Mouse (Mus musculus) layer of hippocampus, adult 8-10 months (tissue): ENCODE results near the gene Cic. TPM values are rescaled to one million over a fixed set of nuclear protein-coding genes. Genes with fewer than 3 reads are reported as not detected.

ENCODE experiments used
- DNase-seq, 2 experiments: peaks; one replicate each; pipeline ENCODE4 v3.0.0; 2022; ENCODE audit warnings: low spot score in 2 of 2
- total RNA-seq, 4 experiments: library from RNA; stranded (reverse); gene quantifications; 2 replicates each; pipeline ENCODE4 v1.2.4; 2022

The Cic gene
- total RNA-seq, 4 experiments from 2014 or later = 196 to 252 (median 228) TPM

GRCm38 (mm10) chr7:25281734-25282601, 14.5 kb downstream of the Cic start:
- DNase-seq = peak; percentile 95

DNA sequence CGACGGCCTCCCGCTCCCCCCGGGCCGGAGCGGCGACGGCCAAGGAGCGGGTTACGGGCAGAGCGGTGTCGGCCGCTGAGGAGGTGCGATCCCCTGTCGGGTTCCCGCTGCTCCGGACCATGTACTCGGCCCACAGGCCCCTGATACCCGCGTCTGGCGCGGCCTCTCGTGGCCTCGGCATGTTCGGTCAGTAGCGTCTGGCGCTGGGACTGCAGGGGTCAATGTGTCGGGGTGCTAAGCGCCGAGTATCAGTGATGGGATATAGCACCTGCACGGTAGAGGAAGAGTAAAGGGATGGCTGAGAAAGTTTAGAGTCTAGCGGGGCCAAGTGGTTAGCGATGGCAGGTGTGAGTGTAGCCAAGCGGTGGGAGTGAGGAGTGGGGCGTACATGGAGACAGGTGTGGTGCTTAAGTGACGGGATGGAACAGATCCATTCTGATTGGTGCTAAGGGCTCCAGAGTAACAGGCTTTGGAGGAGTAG, 15.3 kb downstream of the Cic start:
- no peak for DNase-seq

- DNase-seq = no peak
These were observed 16.1 kb downstream of the Cic start for GRCm38 (mm10) chr7:25283637-25284036.

GRCm38 (mm10) chr7:25284171-25284570, 16.7 kb downstream of the Cic start:
- DNase-seq = no peak

DNA sequence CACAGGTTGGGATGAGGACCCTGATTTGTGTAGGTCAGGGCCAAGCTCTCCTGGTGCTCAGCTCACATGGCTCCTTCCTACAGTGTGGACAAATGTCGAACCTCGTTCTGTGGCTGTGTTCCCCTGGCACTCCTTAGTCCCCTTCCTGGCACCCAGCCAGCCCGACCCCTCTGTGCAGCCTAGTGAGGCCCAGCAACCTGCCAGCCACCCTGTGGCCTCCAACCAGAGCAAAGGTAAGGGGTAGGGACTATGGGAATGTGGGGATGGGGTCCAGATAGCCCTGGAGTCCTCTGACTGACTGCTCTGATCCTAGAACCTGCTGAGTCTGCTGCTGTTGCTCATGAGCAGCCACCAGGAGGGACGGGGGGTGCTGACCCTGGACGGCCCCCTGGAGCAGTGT, 17.3 kb downstream of the Cic start:
- DNase-seq = no peak

GRCm38 (mm10) chr7:25285511-25286238, 18.2 kb downstream of the Cic start:
- no peak for DNase-seq

DNA sequence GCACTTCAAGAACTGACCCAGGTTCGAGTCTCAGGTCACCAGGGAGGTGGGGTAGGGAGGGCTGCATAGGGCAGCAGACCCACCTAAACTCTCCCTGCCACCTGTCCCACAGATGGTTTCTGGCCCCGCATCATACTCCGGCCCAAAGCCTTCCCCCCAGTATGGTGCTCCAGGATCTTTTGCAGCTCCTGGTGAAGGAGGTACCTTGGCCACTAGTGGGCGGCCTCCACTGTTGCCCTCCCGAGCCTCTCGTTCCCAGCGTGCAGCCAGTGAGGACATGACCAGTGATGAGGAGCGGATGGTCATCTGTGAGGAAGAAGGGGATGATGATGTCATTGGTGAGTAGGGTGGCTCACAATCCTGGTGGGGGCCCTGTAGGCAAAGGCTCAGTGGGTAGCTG, 19.5 kb downstream of the Cic start:
- no peak for DNase-seq

DNA sequence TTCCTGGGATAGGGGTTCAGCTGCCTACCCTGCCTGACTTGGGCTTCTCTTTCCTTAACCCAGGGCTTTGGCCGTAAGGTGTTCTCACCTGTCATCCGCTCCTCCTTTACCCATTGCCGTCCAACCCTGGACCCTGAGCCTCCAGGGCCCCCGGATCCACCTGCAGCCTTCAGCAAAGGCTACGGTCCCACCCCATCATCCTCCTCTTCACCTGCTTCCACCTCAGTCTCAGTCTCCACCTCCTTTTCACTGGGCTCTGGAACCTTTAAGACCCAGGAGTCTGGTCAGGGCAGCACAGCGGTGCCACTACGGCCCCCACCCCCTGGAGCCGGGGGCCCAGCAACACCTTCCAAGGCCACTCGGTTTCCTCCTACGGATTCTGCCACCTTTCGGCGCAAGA, 20.5 kb downstream of the Cic start:
- DNase-seq = no peak

- DNase-seq = no peak
These were observed 21.2 kb downstream of the Cic start for GRCm38 (mm10) chr7:25288721-25289120.

- DNase-seq = no peak
These were observed 22.4 kb downstream of the Cic start for GRCm38 (mm10) chr7:25289925-25290324.

DNA sequence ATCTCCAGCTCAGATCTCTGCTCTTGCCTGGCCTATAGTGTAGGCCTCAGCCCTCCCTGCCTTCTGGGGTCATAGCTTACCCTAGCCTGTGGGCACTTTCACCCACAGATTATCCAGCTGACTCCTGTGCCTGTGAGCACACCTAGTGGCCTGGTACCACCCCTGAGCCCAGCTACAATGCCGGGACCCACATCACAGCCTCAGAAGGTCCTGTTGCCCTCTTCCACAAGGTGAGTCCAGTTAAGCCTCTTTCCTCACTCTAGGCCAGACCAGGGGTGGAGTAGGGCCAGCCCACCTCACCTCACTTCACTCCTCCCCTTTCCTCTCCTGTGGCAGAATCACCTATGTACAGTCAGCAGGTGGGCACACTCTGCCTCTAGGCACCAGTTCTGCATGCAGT, 23.0 kb downstream of the Cic start:
- no peak for DNase-seq

GRCm38 (mm10) chr7:25290911-25291310, 23.4 kb downstream of the Cic start:
- DNase-seq = no peak

GRCm38 (mm10) chr7:25292107-25292506, 24.6 kb downstream of the Cic start:
- no peak for DNase-seq

DNA sequence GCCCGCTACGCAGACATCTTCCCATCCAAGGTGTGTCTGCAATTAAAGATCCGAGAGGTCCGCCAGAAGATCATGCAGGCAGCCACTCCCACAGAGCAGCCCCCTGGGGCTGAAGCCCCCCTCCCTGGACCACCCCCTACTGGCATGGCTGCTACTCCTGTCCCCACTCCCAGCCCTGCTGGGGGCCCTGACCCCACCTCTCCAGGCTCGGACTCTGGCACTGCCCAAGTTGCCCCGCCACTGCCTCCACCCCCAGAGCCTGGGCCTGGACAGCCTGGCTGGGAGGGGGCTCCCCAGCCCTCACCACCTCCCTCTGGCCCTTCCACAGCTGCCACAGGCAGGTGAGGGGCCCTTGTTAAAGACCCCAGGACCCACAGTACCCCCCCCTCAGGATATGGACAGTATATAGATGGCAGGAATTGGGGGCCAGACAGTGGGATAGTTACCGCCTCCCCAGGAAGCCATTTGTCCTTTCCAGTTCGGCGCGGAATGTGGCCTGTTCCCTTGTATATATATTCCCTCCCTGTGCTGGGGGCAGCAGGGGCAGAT, 25.8 kb downstream of the Cic start:
- DNase-seq = no peak

GRCm38 (mm10) chr7:25294495-25294894, 27.0 kb downstream of the Cic start:
- DNase-seq = no peak

- DNase-seq = no peak
These were observed 27.6 kb downstream of the Cic start for GRCm38 (mm10) chr7:25294960-25295722.

- DNase-seq = no peak
These were observed 29.5 kb downstream of the Cic start for GRCm38 (mm10) chr7:25296945-25297453.

GRCm38 (mm10) chr7:25297454-25298325, 30.2 kb downstream of the Cic start, which contains the start of gene Pafah1b3:
TSS of gene Pafah1b3 (minus strand) at chr7:25297986.
- DNase-seq = peak; percentile 78 to 82

DNA sequence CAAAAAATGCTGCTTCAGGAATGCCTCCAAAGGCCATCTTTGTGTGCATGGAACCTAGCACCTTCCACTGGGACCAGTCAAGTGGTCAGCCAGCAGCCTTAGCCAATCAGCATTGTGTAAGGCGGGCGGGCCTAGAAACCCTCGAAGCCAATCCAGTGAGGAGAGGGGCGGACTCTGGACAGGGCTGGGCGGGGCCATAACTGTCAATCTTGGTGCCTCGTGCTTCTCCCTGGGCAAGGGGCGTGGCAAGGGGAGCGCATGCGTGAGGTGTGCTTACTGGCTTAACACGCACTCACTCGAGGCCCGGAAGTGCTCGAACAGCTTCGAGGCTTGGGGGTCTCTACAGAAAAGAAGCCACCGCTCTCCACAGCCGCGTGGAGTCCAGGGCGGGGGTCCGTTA, 33.6 kb downstream of the Cic start, which contains the start of gene Prr19:
TSS of gene Prr19 (plus strand) at position 349 of the 400 bp plus-strand sequence.
- no peak for DNase-seq
